8 mouse cellular contexts compared by ENCODE assay signal in the genomic region with DNA sequence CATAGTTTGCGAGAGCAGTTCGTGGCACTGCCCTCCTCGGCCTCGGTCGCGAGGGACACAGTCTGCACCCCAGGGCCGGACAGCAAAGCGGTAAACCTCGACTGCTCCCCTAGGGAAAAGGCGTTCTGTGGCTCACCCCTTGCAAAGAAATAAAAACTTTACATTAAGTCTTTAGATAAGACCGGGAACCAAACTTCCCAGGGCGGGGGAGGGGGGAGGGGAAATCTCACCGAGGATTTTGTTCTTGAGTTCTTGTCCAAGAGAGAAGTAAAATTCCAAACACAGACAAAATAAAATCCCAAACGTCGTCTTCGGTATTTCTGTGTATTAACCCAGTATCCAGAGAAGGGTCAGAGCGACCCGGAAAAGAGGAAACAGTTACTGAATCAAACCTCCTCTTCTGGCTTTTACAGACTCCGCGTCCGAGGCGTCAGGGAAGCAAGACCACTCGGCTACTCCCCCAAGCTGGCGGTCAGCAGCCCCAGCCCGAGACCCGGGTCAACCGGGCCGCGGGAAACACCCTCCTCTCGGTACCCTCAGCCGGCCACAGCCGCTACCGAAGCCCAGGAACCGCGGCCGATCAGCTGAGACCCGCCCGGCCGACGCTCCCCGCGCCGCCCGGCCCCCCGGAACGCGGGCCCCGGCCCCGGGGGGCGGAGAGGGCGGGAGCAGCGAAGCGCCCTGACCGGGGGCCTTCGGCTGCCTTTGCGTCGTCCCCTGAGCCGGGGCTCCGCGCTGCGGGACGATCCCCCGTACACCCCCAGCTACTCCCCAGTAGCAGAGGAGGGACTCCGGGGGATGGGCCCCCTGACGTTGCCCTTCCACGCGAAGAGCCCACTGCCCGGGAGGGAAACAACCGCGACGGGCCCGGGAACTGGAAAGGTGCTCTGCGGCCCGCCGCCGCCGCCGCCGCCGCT. TPM values are rescaled to one million over a fixed set of nuclear protein-coding genes. Genes with fewer than 3 reads are reported as not detected.
DNase-seq lines count a peak whose midpoint lies in the region; ATAC-seq and TF ChIP-seq lines count a peak whose summit lies in the region.

No protein-coding gene starts in this region.

- H3K27me3 ChIP-seq in ES-Bruce4 (ENCODE audit: control insufficient read depth, insufficient read depth, low read length, poor library complexity, severe bottlenecking) = no peaks in the 10 kb centered on the region; the same call in 1 of the 2 replicates
- no peaks in the 10 kb centered on the region for H3K27me3 ChIP-seq in forebrain, embryonic 15.5 days
- H3K27me3 ChIP-seq in hindbrain, embryonic 10.5 days (ENCODE audit: insufficient read depth, poor library complexity, severe bottlenecking) = peaks cover 11% of the 10 kb centered on the region

- H3K27ac ChIP-seq in ES-Bruce4 (ENCODE audit: insufficient read depth, low read length) = 0 out of 2 replicates have a peak overlapping the region, but pooled peaks have one; percentile 23
- peak overlapping the region; percentile 96 for H3K27ac ChIP-seq in forebrain, embryonic 15.5 days (replicated peaks)
- H3K27ac ChIP-seq in hindbrain, embryonic 10.5 days = peak overlapping the region; percentile 99

- peak overlapping the region; percentile 99 for H3K9ac ChIP-seq in ES-Bruce4 (ENCODE audit: low read depth, poor library complexity, severe bottlenecking)
- H3K9ac ChIP-seq in forebrain, embryonic 15.5 days (replicated peaks) = peak overlapping the region; percentile 95

- H3K4me2 ChIP-seq in forebrain, embryonic 15.5 days (replicated peaks) = peak overlapping the region; percentile 86

- H3K4me3 ChIP-seq in ES-Bruce4 (ENCODE audit: low read depth, low read length) = peak overlapping the region; percentile 73
- peak overlapping the region; percentile 96 for H3K4me3 ChIP-seq in forebrain, embryonic 15.5 days
- H3K4me3 ChIP-seq in hindbrain, embryonic 10.5 days = peak overlapping the region; percentile 96

- peak; percentile 70 for ATAC-seq in forebrain, embryonic 15.5 days (replicated peaks)

- TF ChIP-seq POLR2A in ES-Bruce4 (IDR thresholded peaks at IDR 0.05; ENCODE audit: insufficient read depth, low read length) = no peak

- H3K36me3 ChIP-seq in ES-Bruce4 (ENCODE audit: control insufficient read depth, insufficient read depth, low read length, poor library complexity, severe bottlenecking) = no peaks in the 10 kb centered on the region; the same call in none of the 2 replicates
- H3K36me3 ChIP-seq in forebrain, embryonic 15.5 days = peaks cover 4% of the 10 kb centered on the region
- H3K36me3 ChIP-seq in hindbrain, embryonic 10.5 days = peaks cover 21% of the 10 kb centered on the region

- under 1% methylated on average over 78 of the region's 80 CpGs for WGBS in forebrain, embryonic 15.5 days
- WGBS in hindbrain, embryonic 10.5 days = under 1% methylated on average over 80 of the region's 80 CpGs

- no peak for TF ChIP-seq CTCF in ES-Bruce4 (IDR thresholded peaks at IDR 0.05; ENCODE audit: low read depth, low read length)

- TF ChIP-seq EP300 in ES-Bruce4 (IDR thresholded peaks at IDR 0.05; ENCODE audit: insufficient read depth, low read depth, low read length) = no peak

- peak; percentile 54 for DNase-seq in cerebellum, adult 11-12 months
- DNase-seq in hindbrain, embryonic 10.5 days (ENCODE audit: low spot score) = no peak
- peak; percentile 15 for DNase-seq in left cerebral cortex, adult 11 months (ENCODE audit: low spot score)
- peak; percentile 32 to 56 for DNase-seq in lung, postnatal 4 days
- peak; percentile 26 for DNase-seq in right cerebral cortex, postnatal 14 days
- DNase-seq in urinary bladder, postnatal 36 days (ENCODE audit: low spot score in 2 of 2) = peak; percentile 22 to 25

- H3K4me1 ChIP-seq in ES-Bruce4 (ENCODE audit: control insufficient read depth, insufficient read depth, low read length) = no peaks in the 10 kb centered on the region
- peaks cover 45% of the 10 kb centered on the region for H3K4me1 ChIP-seq in forebrain, embryonic 15.5 days
- peaks cover 42% of the 10 kb centered on the region for H3K4me1 ChIP-seq in hindbrain, embryonic 10.5 days (replicated peaks)

- H3K9me3 ChIP-seq in ES-Bruce4 (replicated peaks; ENCODE audit: control insufficient read depth, insufficient read depth, low read length, poor library complexity, severe bottlenecking) = no peaks in the 10 kb centered on the region
- no peaks in the 10 kb centered on the region for H3K9me3 ChIP-seq in forebrain, embryonic 15.5 days
- no peaks in the 10 kb centered on the region for H3K9me3 ChIP-seq in hindbrain, embryonic 10.5 days

RNA-seq across cellular contexts. Expression of a gene that starts 1.7 kb away (rescaled TPM):
- polyA plus RNA-seq in ES-Bruce4 (2011; ENCODE audit: insufficient read depth, insufficient read length, low read depth, missing spikeins) = 68.0 and 78.4 TPM in 2 replicates
- 40.3 and 43.3 TPM in 2 replicates for polyA plus RNA-seq in forebrain, embryonic 15.5 days (2015; fragmentation: Nextera tagmentation; extraction: Ambion mirVana)
- polyA plus RNA-seq in hindbrain, embryonic 10.5 days (2016; fragmentation: Nextera tagmentation; extraction: Ambion mirVana) = 51.6 and 53.9 TPM in 2 replicates

RNA-seq across cellular contexts. Expression of a gene that starts 42.9 kb away (rescaled TPM):
- polyA plus RNA-seq in ES-Bruce4 (2011; ENCODE audit: insufficient read depth, insufficient read length, low read depth, missing spikeins) = 12.4 and 16.9 TPM in 2 replicates
- polyA plus RNA-seq in forebrain, embryonic 15.5 days (2015; fragmentation: Nextera tagmentation; extraction: Ambion mirVana) = 5.1 and 5.6 TPM in 2 replicates
- 16.5 and 19.5 TPM in 2 replicates for polyA plus RNA-seq in hindbrain, embryonic 10.5 days (2016; fragmentation: Nextera tagmentation; extraction: Ambion mirVana)

Comparison
In these comparisons a context has a peak if more than half of its experiments do, and no peak if none do; other contexts are left out.
1. H3K27ac ChIP-seq: peak in every context shown above with its lines; median percentile 99 in hindbrain, embryonic 10.5 days; 96 in forebrain, embryonic 15.5 days; 23 in ES-Bruce4.